Mouse (Mus musculus) forebrain, embryonic 16.5 days (tissue): ENCODE data around the gene Atp13a1. TPM values are rescaled to one million over a fixed set of nuclear protein-coding genes. Genes with fewer than 3 reads are reported as not detected.

Experiments
- ATAC-seq: fragments of 200-750 bp; cut with Nextera tagmentation; 2 replicates; pipeline ENCODE4 v1.8.0; 2017; ENCODE audit warnings: mild to moderate bottlenecking, moderate library complexity
- H3K27ac ChIP-seq: fragments of 300-500 bp; sonication (generic); 2 replicates; pipeline ENCODE4 v1.5.1; 2014; ENCODE audit warnings: low read length, control low read depth
- H3K27me3 ChIP-seq: fragments of 300-500 bp; sonication (generic); replicated peaks from 2 replicates; pipeline ENCODE4 v1.6.1; 2014; ENCODE audit warnings: low read length; ENCODE audit not compliant: control insufficient read depth, insufficient read depth
- H3K36me3 ChIP-seq: fragments of 300-500 bp; sonication (generic); 2 replicates; pipeline ENCODE4 v1.6.1; 2014; ENCODE audit not compliant: control insufficient read depth, insufficient read depth
- H3K4me1 ChIP-seq: fragments of 300-500 bp; sonication (generic); replicated peaks from 2 replicates; pipeline ENCODE4 v1.6.1; 2014; ENCODE audit warnings: low read length; ENCODE audit not compliant: control insufficient read depth, insufficient read depth
- H3K4me2 ChIP-seq: fragments of 300-500 bp; sonication (generic); 2 replicates; pipeline ENCODE4 v1.6.1; 2014; ENCODE audit warnings: mild to moderate bottlenecking, low read length, control low read depth
- H3K4me3 ChIP-seq: fragments of 300-500 bp; sonication (generic); replicated peaks from 2 replicates; pipeline ENCODE4 v1.5.1; 2014; ENCODE audit warnings: mild to moderate bottlenecking, low read length, control low read depth
- H3K9ac ChIP-seq: fragments of 300-500 bp; sonication (generic); replicated peaks from 2 replicates; pipeline ENCODE4 v1.6.1; 2014; ENCODE audit warnings: low read depth, low read length, control low read depth
- H3K9me3 ChIP-seq: fragments of 300-500 bp; sonication (generic); 2 replicates; pipeline ENCODE4 v1.6.1; 2016; ENCODE audit warnings: low read length; ENCODE audit not compliant: control insufficient read depth
- WGBS: fragments of 180-500 bp; shearing (Covaris S2); extraction: QIAGEN DNeasy Blood & Tissue Kit; methylation state at CpG from one replicate; pipeline ENCODE4 v1.1.7; 2014; 5-methylcytosine and 5-hydroxymethylcytosine counted together
- polyA plus RNA-seq: library from polyadenylated mRNA; unstranded; fragments of >200 nt; fragmentation: Nextera tagmentation; extraction: Ambion mirVana; gene quantifications from 2 replicates; pipeline ENCODE4 v1.2.1, GENCODE M21; 2015

The Atp13a1 gene
- polyA plus RNA-seq, 1 experiment from 2014 or later, result 58.0 TPM

GRCm38 (mm10) chr8:69822386-69823191 is 31.6 kb downstream of the Atp13a1 start, which contains the start of gene Lpar2:
Gene Lpar2 (plus strand): TSS chr8:69822429.
- Histone ChIP-seq H3K4me3 (peak within 1 kb of the TSS; percentile 70), H3K9ac (peak within 1 kb of the TSS; percentile 66), H3K27me3 (no peaks in the 10 kb centered on the region), H3K36me3 (no peaks in the 10 kb centered on the region), H3K4me2 (peak within 1 kb of the TSS; percentile 70), H3K4me1 (peaks cover 35% of the 10 kb centered on the region), H3K27ac (peak within 1 kb of the TSS; percentile 63), H3K9me3 (no peaks in the 10 kb centered on the region)
- WGBS, result under 1% methylated on average over 30 of the region's 35 CpGs
- peak; percentile 65 for ATAC-seq

GRCm38 (mm10) chr8:69826371-69826770 is 35.4 kb downstream of the Atp13a1 start:
- H3K9ac ChIP-seq, result no peak overlapping the region
- H3K4me3 ChIP-seq, result no peak overlapping the region
- H3K36me3 ChIP-seq, result 0 out of 2 replicates have a peak, but pooled peaks cover 2% of the 10 kb centered on the region
- H3K4me1 ChIP-seq, result peaks cover 35% of the 10 kb centered on the region
- no peaks in the 10 kb centered on the region for H3K9me3 ChIP-seq
- no peaks in the 10 kb centered on the region for H3K27me3 ChIP-seq
- ATAC-seq, result no peak
- no peak overlapping the region for H3K4me2 ChIP-seq
- 93% methylated on average over 12 of the region's 12 CpGs for WGBS
- no peak overlapping the region for H3K27ac ChIP-seq

- no peaks in the 10 kb centered on the region for H3K9me3 ChIP-seq
- H3K9ac ChIP-seq, result peak within 1 kb of the TSS; percentile 78
- H3K4me3 ChIP-seq, result peak within 1 kb of the TSS; percentile 85
- H3K4me1 ChIP-seq, result peaks cover 10% of the 10 kb centered on the region
- ATAC-seq, result peak; percentile 99
- H3K27ac ChIP-seq, result peak within 1 kb of the TSS; percentile 87
- WGBS, result under 1% methylated on average over 38 of the region's 38 CpGs
- H3K27me3 ChIP-seq, result no peaks in the 10 kb centered on the region
- H3K36me3 ChIP-seq, result 0 out of 2 replicates have a peak, but pooled peaks cover 2% of the 10 kb centered on the region
- H3K4me2 ChIP-seq, result peak within 1 kb of the TSS; percentile 90
Observed at GRCm38 (mm10) chr8:69832298-69832853, 41.4 kb downstream of the Atp13a1 start, which contains the start of gene Pbx4. Gene Pbx4 (plus strand): TSS chr8:69832491.

GRCm38 (mm10) chr8:69837057-69837682 is 46.2 kb downstream of the Atp13a1 start:
- H3K4me2 ChIP-seq, result no peak overlapping the region
- ATAC-seq, result no peak
- no peaks in the 10 kb centered on the region for H3K9me3 ChIP-seq
- H3K9ac ChIP-seq, result no peak overlapping the region
- H3K27me3 ChIP-seq, result no peaks in the 10 kb centered on the region
- WGBS, result 89% methylated on average over 8 of the region's 8 CpGs
- H3K4me1 ChIP-seq, result peaks cover 5% of the 10 kb centered on the region; the same call in 1 of the 2 replicates
- H3K36me3 ChIP-seq, result no peaks in the 10 kb centered on the region
- no peak overlapping the region for H3K27ac ChIP-seq
- H3K4me3 ChIP-seq, result no peak overlapping the region

- H3K9me3 ChIP-seq, result no peaks in the 10 kb centered on the region
- WGBS, result 84% methylated on average over 3 of the region's 3 CpGs
- no peak overlapping the region for H3K4me2 ChIP-seq
- H3K27ac ChIP-seq, result no peak overlapping the region
- no peaks in the 10 kb centered on the region for H3K4me1 ChIP-seq
- no peak for ATAC-seq
- no peak overlapping the region for H3K4me3 ChIP-seq
- no peaks in the 10 kb centered on the region for H3K36me3 ChIP-seq
- no peak overlapping the region for H3K9ac ChIP-seq
- H3K27me3 ChIP-seq, result no peaks in the 10 kb centered on the region
Observed at GRCm38 (mm10) chr8:69847167-69848065, 56.5 kb downstream of the Atp13a1 start.

- Histone ChIP-seq H3K27me3 (no peaks in the 10 kb centered on the region), H3K4me1 (no peaks in the 10 kb centered on the region), H3K36me3 (no peaks in the 10 kb centered on the region), H3K9me3 (no peaks in the 10 kb centered on the region), H3K27ac (no peak overlapping the region), H3K4me3 (no peak overlapping the region), H3K9ac (no peak overlapping the region), H3K4me2 (no peak overlapping the region)
- ATAC-seq, result no peak
- WGBS, result 93% methylated on average over 8 of the region's 8 CpGs
Observed at GRCm38 (mm10) chr8:69848951-69849350, 58.0 kb downstream of the Atp13a1 start.

- Histone ChIP-seq H3K27me3 (no peaks in the 10 kb centered on the region), H3K4me1 (no peaks in the 10 kb centered on the region), H3K4me3 (no peak overlapping the region), H3K27ac (no peak overlapping the region), H3K4me2 (no peak overlapping the region), H3K9me3 (no peaks in the 10 kb centered on the region), H3K9ac (no peak overlapping the region), H3K36me3 (no peaks in the 10 kb centered on the region)
- WGBS, result 46% methylated on average over 3 of the region's 3 CpGs
- no peak for ATAC-seq
Observed at GRCm38 (mm10) chr8:69849899-69850298, 58.9 kb downstream of the Atp13a1 start.

GRCm38 (mm10) chr8:69850926-69851506 is 60.1 kb downstream of the Atp13a1 start:
- Histone ChIP-seq H3K9ac (no peak overlapping the region), H3K27ac (no peak overlapping the region)

More at GRCm38 (mm10) chr8:69850926-69851506, 60.1 kb downstream of the Atp13a1 start:
- Histone ChIP-seq H3K4me3 (no peak overlapping the region), H3K9me3 (no peaks in the 10 kb centered on the region), H3K4me1 (no peaks in the 10 kb centered on the region), H3K4me2 (no peak overlapping the region), H3K36me3 (no peaks in the 10 kb centered on the region), H3K27me3 (no peaks in the 10 kb centered on the region)
- no peak for ATAC-seq
- WGBS, result 85% methylated on average over 7 of the region's 7 CpGs
